Mouse (Mus musculus): ENCODE measurements around the gene Clic6.

GRCm38 (mm10) chr16:92440229-92440628 is 45.3 kb upstream of the Clic6 start:
- TF ChIP-seq POLR2A (IDR thresholded peaks at IDR 0.05; ENCODE audit: extremely low read depth, insufficient read depth, low read length) = no peak
- no peak for TF ChIP-seq CTCF (IDR thresholded peaks at IDR 0.05; ENCODE audit: low read depth, low read length)

Data from liver, adult 2 months (tissue).